Mouse (Mus musculus) frontal cortex, postnatal 36 days (tissue): Measurements from ENCODE around the gene Klk11.

ENCODE experiments used
- DNase-seq, 2 experiments: peaks; one replicate each; pipeline ENCODE4 v3.0.0; 2022; ENCODE audit warnings: low spot score in 2 of 2

The Klk11 gene

DNA sequence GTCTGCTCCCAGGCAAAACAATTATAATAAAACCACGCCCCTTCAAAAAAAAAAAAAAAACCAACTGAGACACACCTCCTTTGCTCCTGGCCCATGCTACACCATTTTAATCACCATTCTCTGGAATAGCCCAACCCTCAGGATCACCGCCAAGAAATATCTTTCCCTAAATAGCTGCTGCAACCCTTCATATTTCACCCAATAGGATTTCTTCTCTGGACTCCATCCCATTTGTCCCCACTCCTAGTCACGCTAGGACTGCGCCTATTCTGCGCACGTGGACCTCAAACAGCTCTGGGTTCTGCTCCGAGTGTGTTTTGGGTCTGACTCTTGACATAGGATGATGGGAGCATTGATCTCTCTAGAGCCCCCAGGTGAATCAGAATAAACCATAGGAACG lies 22.0 kb downstream of the Klk11 start:
- DNase-seq: no peak

DNA sequence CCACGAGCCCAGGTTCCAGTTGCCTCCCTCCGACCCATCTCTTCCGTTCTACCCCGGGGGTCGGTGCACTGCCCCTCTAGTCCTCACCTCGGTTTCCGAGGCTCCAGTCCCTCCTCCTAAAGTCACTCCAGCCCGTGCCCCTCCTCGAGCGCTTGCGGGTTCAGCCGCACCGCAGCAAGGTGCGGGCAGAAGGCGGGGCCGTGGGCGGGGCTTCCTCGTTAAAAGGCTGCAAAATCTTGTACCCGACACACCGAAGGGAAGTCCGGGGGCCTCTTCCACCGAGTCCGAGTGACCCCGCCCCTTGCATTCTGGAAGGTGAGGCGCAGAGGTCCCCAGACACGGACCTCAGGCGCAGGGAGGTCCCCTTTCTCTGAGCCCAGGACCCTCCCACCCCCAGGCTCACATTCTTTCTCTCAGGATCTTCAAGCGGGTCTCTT lies 22.9 kb downstream of the Klk11 start, which contains the start of gene Klk8:
Gene Klk8 (plus strand): TSS at position 245 of the 437 bp plus-strand sequence.
- DNase-seq: no peak

DNA sequence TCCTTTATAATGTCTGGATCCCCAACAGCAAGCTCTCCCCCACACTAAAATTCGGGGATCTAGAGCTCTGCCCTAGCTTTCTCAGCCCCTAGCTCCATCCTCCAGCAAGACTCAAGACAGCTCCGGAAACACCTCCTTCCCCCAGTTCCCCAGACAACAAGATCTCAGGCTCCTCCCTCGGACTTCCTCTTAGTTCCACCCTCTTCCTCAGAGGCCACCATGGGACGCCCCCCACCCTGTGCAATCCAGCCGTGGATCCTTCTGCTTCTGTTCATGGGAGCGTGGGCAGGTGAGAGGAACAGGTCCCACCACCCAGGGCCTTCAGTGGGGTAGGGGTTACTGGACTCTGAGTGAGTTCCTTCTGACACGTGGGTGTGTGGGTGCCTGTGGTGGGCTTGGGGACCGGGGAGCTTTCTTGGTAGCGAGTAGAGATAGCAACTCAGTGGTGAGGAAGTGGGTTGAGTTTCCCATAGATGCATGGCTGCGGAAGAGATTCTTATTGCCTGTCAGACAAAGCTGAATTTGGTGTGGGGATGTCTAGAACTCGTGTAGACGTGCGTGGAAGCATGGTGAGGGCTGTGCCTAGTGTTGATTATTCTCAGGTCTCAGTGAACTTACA lies 23.5 kb downstream of the Klk11 start:
- no peak for DNase-seq

DNA sequence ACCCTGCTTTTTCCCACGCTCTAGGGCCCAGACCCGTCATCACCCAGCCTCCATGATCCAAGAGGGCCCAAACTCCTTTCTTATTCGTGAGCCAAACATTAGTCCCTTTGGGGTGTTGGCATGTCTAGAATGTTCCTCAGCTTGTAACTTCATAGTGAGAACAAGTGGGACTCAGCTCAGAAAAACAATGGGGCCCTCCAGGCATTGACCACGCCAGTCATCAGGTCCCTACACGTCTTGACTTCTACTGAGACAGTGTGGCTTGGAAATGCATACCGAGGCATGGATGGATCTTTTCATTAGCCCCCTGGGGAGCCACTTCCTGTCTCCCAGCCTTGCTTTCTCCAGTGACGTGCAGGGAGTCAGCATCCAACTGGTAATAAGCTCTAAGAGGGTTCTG lies 25.5 kb downstream of the Klk11 start:
- DNase-seq: no peak

DNA sequence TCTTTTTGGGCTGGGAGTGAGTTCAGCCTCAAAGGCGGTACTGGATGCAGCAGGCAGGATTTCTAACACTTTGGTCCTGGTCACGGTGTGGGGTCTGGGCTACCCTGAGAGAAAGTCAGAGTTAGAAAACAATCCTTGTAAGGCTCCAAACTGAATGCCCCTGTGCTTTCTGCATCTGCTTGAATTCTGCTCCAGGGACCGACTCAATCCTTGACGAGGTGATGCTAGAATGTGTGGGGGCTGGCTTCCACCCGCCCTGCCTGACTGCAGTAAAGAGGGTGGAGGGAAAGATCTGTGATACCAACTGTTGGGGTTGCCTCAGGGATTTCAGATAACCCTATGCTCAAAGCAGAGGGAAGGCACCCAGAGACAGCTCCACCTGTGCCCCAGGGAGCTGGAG lies 36.6 kb downstream of the Klk11 start, which contains the start of gene Klk7:
Gene Klk7 (plus strand): TSS at position 301 of the 400 bp plus-strand sequence.
- DNase-seq: no peak

DNA sequence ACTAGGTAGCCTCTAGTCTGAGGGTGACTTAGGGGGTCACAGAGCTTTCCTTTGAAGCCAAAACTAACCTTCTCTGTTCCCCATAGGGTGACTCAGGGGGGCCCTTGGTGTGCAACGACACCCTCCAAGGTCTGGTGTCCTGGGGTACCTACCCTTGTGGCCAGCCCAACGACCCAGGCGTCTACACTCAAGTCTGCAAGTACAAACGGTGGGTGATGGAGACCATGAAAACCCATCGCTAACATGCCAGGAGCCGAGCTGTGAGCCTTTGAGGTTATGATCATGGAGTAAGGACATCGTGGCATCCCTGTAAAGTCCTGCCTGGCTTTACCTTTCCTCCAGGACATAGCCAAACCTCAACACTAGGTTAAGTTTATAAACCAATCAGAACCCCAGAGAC lies 40.8 kb downstream of the Klk11 start:
- no peak for DNase-seq

DNA sequence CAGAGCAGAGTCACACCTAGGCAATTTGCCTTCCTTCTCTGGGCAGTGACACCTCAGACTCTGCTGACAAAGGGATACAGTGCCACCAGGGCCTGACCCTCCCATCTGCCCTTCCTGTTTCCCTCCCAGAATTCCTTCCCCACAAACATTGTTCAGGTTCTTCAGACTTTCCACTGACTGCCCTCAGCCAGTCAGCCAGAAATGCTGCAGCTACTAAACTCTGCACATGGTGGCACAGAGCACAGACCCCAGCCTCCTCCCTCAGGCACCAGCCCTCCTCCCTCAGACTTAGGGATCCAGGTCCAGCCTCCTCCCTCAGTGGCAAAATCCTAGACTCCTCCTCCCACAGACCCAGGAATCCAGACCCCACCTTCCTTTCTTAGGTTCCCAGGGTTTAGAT lies 42.3 kb downstream of the Klk11 start:
- no peak for DNase-seq

DNA sequence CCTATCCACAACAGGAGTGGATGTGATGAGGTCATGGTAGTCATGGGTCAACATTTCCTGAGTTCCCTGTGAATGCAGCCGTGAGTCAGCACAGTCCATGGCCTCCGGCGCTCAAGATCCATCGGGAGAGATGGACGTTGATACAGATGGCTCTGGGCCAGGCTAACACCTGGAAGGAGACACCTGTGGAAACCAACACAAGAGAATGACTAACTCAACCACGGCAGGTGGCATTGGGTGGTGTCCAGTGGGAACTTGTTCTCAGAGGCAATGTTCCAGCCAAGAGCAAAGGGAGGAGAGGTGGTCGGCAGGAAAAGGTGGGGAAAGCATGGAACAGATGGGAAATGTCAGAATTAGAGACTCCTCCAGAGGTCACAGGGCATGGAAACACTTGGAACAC lies 47.2 kb downstream of the Klk11 start:
- no peak for DNase-seq

DNA sequence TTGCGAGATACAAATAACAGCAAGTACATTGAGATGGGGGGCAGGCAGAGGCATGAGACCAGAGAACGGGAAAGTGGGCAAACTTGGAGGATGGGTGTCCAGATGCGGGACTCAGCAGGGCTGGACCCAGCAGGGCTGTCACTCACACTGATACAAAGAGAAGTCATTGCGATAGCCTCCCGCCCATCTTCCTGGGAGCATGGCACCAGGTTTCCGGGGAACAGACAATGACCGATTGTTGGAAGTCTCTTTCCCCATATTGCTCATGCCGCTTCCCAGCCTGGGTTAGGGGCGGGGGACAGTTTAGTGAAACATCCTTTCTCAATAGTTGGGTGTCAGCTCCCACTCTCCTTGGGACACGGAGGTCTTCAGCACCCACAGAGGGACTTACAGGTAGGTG lies 49.8 kb downstream of the Klk11 start, which contains the start of gene Klk6:
Gene Klk6 (plus strand): TSS at position 301 of the 400 bp plus-strand sequence.
- DNase-seq: no peak

DNA sequence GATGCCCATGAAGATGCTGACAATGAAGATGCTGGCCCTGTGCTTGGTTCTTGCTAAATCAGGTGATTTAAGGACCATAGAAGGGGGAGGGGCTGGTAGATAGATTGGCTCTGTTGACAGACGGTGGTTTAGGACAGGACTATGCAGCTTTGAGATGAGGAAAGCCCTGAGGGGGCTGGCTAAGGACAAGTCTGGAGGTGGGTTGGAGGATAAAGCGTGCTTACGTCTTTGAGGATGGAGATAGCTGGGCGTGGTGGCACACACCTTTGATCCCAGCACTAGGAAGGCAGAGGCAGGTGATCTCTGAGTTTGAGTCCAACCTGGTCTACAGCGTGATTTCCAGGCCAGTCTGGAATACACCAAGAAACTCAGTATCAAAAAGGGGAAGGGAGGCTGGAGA lies 51.7 kb downstream of the Klk11 start:
- DNase-seq: no peak

DNA sequence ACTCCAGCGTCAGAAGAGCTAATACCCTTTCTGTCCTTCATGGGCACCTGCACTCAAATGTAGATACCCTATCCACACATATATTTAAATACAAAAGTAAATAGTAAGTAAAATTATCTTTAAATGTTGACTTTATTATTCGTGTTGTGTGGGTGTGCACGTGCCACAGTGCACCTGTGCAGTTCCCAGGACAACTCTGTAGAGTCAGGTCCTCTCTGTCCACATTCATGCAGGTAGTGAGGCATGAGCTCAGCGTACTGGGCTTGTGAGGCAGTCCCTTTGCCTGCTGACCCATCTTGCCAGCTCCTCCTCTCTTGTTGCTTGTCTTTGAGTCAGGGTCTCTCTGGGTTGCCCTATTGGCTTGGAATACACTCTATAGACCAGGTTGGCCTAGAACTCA lies 53.3 kb downstream of the Klk11 start:
- no peak for DNase-seq
